25 mouse cellular contexts compared by ENCODE assay signal in the genomic region with DNA sequence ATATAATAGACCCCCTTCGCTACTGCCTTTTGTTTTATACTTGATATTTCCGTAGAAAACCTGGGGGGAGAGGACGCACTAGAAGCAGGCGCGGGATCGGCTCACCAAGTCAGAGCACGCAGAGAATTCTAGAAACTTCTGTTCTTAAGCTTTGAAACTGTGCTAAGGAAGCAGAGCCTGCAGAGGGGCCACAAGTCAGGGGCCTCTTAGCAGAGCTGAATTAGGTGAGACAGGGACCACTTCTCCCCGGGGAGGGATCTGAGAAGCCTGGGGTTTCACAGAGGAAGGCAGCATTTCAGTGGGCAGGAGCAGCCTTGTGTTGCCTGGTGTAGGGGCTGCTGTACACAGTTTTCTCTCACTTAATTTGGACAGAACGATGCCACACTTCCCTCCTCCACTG.
DNase-seq lines count a peak whose midpoint lies in the region; ATAC-seq and TF ChIP-seq lines count a peak whose summit lies in the region.
"Had no signal": no experiment of that assay in that cellular context is flagged by ENCODE, and none has a peak within 500 bp of the region (broad histone marks: within the 10 kb centered on the region; RNA-seq: fewer than 3 reads in every experiment).

No protein-coding gene starts in this region.

- no peaks in the 10 kb centered on the region for H3K79me2 ChIP-seq in CH12.LX (replicated peaks; ENCODE audit: control insufficient read depth, extremely low read depth, insufficient read depth, poor library complexity, severe bottlenecking)

- DNase-seq in heart, adult 11 months: peak; percentile 51
- no peak for DNase-seq in heart, postnatal 4 days
- no peak for DNase-seq in heart, adult 18-20 months
- peak; percentile 71 for DNase-seq in CH12.LX (ENCODE audit: extremely low read depth)
- DNase-seq: adrenal gland, postnatal 14 days; cerebellum, adult 18-20 months; cerebellum, postnatal 10 days; gastrocnemius, postnatal 25 days; kidney, postnatal 25 days; right cerebral cortex, postnatal 4 days; thymus, adult 2 months; thymus, postnatal 36 days had no signal

- H3K27ac ChIP-seq in heart, embryonic 13.5 days (replicated peaks): peak overlapping the region; percentile 95
- peak overlapping the region; percentile 15; the same call in 1 of the 2 replicates for H3K27ac ChIP-seq in CH12.LX (ENCODE audit: insufficient read depth, low read depth)
- peak overlapping the region; percentile 49 for H3K27ac ChIP-seq in heart, embryonic 16.5 days (ENCODE audit: low read length)
- no peak overlapping the region for H3K27ac ChIP-seq in hindbrain, embryonic 16.5 days (ENCODE audit: low read depth, low read length)
- H3K27ac ChIP-seq: embryonic facial prominence, embryonic 13.5 days; forebrain, embryonic 10.5 days; hindbrain, embryonic 13.5 days; limb, embryonic 13.5 days; lung, embryonic 15.5 days; midbrain, embryonic 10.5 days; neural tube, embryonic 12.5 days had no signal

- TF ChIP-seq EP300 in CH12.LX (IDR thresholded peaks at IDR 0.05; ENCODE audit: low read length): peak; percentile 65; the same call in 1 of the 2 replicates

- H3K4me2 ChIP-seq in heart, embryonic 13.5 days: no peak overlapping the region
- peak overlapping the region; percentile 68 for H3K4me2 ChIP-seq in CH12.LX (ENCODE audit: insufficient read depth, low read depth, poor library complexity, severe bottlenecking)
- no peak overlapping the region for H3K4me2 ChIP-seq in heart, embryonic 16.5 days (ENCODE audit: low read depth, low read length)
- no peak overlapping the region for H3K4me2 ChIP-seq in hindbrain, embryonic 16.5 days (ENCODE audit: low read length)
- H3K4me2 ChIP-seq: embryonic facial prominence, embryonic 13.5 days; hindbrain, embryonic 13.5 days; limb, embryonic 13.5 days; liver, embryonic 11.5 days; lung, embryonic 15.5 days; neural tube, embryonic 12.5 days had no signal

- TF ChIP-seq CTCF in CH12.LX (conservative IDR thresholded peaks at IDR 0.05 in 1 of 2, IDR thresholded peaks at IDR 0.05 in 1 of 2; ENCODE audit: low read depth in 2 of 2, low read length in 2 of 2): no peak

- H3K27me3 ChIP-seq in heart, embryonic 13.5 days (replicated peaks): no peaks in the 10 kb centered on the region
- H3K27me3 ChIP-seq in CH12.LX (replicated peaks): no peaks in the 10 kb centered on the region
- H3K27me3 ChIP-seq in heart, embryonic 16.5 days (ENCODE audit: control insufficient read depth, insufficient read depth, low read length): no peaks in the 10 kb centered on the region
- H3K27me3 ChIP-seq in hindbrain, embryonic 16.5 days (replicated peaks; ENCODE audit: control insufficient read depth, insufficient read depth, low read length): no peaks in the 10 kb centered on the region
- H3K27me3 ChIP-seq: embryonic facial prominence, embryonic 13.5 days; hindbrain, embryonic 13.5 days; limb, embryonic 13.5 days; lung, embryonic 15.5 days; neural tube, embryonic 12.5 days had no signal

- TF ChIP-seq RAD21 in CH12.LX (IDR thresholded peaks at IDR 0.05; ENCODE audit: low read depth, low read length): no peak

- in situ Hi-C loops in CH12.LX (cut with MboI; ENCODE audit: low pct_ligation_motif_present, low pct_unique_long_range_greater_than_20kb, low sequenced_read_pairs): no loop called here

- no peak overlapping the region for H3K4me3 ChIP-seq in heart, embryonic 13.5 days
- peak overlapping the region in 1 of 3 experiments; percentile 25 for H3K4me3 ChIP-seq in CH12.LX (replicated peaks in 1 of 3; ENCODE audit: low read depth in 2 of 3, low read length in 2 of 3, poor library complexity in 1 of 3)
- no peak overlapping the region for H3K4me3 ChIP-seq in heart, embryonic 16.5 days (ENCODE audit: low read length)
- no peak overlapping the region for H3K4me3 ChIP-seq in hindbrain, embryonic 16.5 days (ENCODE audit: low read length)
- H3K4me3 ChIP-seq: embryonic facial prominence, embryonic 13.5 days; forebrain, embryonic 10.5 days; hindbrain, embryonic 13.5 days; limb, embryonic 13.5 days; lung, embryonic 15.5 days; midbrain, embryonic 10.5 days; myocyte; neural tube, embryonic 12.5 days had no signal

- no peaks in the 10 kb centered on the region for H3K36me3 ChIP-seq in heart, embryonic 13.5 days
- peaks cover 0 to 3% of the 10 kb centered on the region in 2 experiments for H3K36me3 ChIP-seq in CH12.LX (replicated peaks in 1 of 2; ENCODE audit: control insufficient read depth in 1 of 2, insufficient read depth in 1 of 2, low read length in 1 of 2)
- no peaks in the 10 kb centered on the region for H3K36me3 ChIP-seq in heart, embryonic 16.5 days (ENCODE audit: control insufficient read depth, insufficient read depth)
- no peaks in the 10 kb centered on the region for H3K36me3 ChIP-seq in hindbrain, embryonic 16.5 days (ENCODE audit: control insufficient read depth, insufficient read depth, low read length)
- H3K36me3 ChIP-seq: embryonic facial prominence, embryonic 13.5 days; forebrain, embryonic 10.5 days; hindbrain, embryonic 13.5 days; limb, embryonic 13.5 days; lung, embryonic 15.5 days; midbrain, embryonic 10.5 days; neural tube, embryonic 12.5 days had no signal

- H3K9ac ChIP-seq in heart, embryonic 13.5 days: peak overlapping the region; percentile 64
- 0 out of 2 replicates have a peak overlapping the region, but pooled peaks have one; percentile 42 for H3K9ac ChIP-seq in CH12.LX (ENCODE audit: insufficient read depth, low read depth)
- peak overlapping the region; percentile 30 for H3K9ac ChIP-seq in heart, embryonic 16.5 days (ENCODE audit: low read length)
- no peak overlapping the region for H3K9ac ChIP-seq in hindbrain, embryonic 16.5 days (ENCODE audit: low read depth, low read length)
- H3K9ac ChIP-seq: embryonic facial prominence, embryonic 13.5 days; hindbrain, embryonic 13.5 days; lung, embryonic 15.5 days; neural tube, embryonic 12.5 days had no signal

- TF ChIP-seq POLR2A in CH12.LX (IDR thresholded peaks at IDR 0.05; ENCODE audit: low read depth, low read length): no peak

- dilution Hi-C loops in CH12.LX (cut with MboI; ENCODE audit: extremely low pct_ligation_motif_present, extremely low pct_unique_long_range_greater_than_20kb, low sequenced_read_pairs): no loop called here

- 73% methylated on average over 9 of the region's 9 CpGs for WGBS in heart, embryonic 13.5 days
- WGBS in heart, embryonic 16.5 days: 72% methylated on average over 9 of the region's 9 CpGs
- WGBS in hindbrain, embryonic 16.5 days: 56% methylated on average over 9 of the region's 9 CpGs

- peaks cover 57% of the 10 kb centered on the region for H3K4me1 ChIP-seq in heart, embryonic 13.5 days
- peaks cover 16 to 88% of the 10 kb centered on the region in 2 experiments for H3K4me1 ChIP-seq in CH12.LX (ENCODE audit: control insufficient read depth in 1 of 2, insufficient read depth in 2 of 2)
- H3K4me1 ChIP-seq in heart, embryonic 16.5 days (ENCODE audit: control insufficient read depth, insufficient read depth, low read length): peaks cover 33% of the 10 kb centered on the region
- H3K4me1 ChIP-seq in hindbrain, embryonic 16.5 days (ENCODE audit: control insufficient read depth, insufficient read depth, low read depth, low read length): peaks cover 4% of the 10 kb centered on the region; the same call in 1 of the 2 replicates
- H3K4me1 ChIP-seq: lung, embryonic 15.5 days had no signal

- H3K9me3 ChIP-seq in heart, embryonic 13.5 days: no peaks in the 10 kb centered on the region
- no peaks in the 10 kb centered on the region for H3K9me3 ChIP-seq in CH12.LX (replicated peaks; ENCODE audit: low read length)
- no peaks in the 10 kb centered on the region for H3K9me3 ChIP-seq in heart, embryonic 16.5 days (replicated peaks; ENCODE audit: control insufficient read depth, low read length)
- H3K9me3 ChIP-seq in hindbrain, embryonic 16.5 days (ENCODE audit: control insufficient read depth, low read length): no peaks in the 10 kb centered on the region
- H3K9me3 ChIP-seq: embryonic facial prominence, embryonic 13.5 days; forebrain, embryonic 10.5 days; hindbrain, embryonic 13.5 days; limb, embryonic 13.5 days; lung, embryonic 15.5 days; midbrain, embryonic 10.5 days; neural tube, embryonic 12.5 days had no signal

- no peak for ATAC-seq in heart, embryonic 13.5 days (ENCODE audit: extremely low read depth, insufficient number of reproducible peaks, low FRiP score, low TSS enrichment)
- no peak for ATAC-seq in heart, embryonic 16.5 days (replicated peaks; ENCODE audit: extremely low read depth, insufficient read depth, low FRiP score)
- ATAC-seq in hindbrain, embryonic 16.5 days: no peak
- ATAC-seq: intestine, postnatal 0 days had no signal

TF ChIP-seq in CH12.LX, 34 proteins besides CTCF, POLR2A, EP300 and RAD21 (continues in another document):
- TF ChIP-seq E2F4 (IDR thresholded peaks at IDR 0.05; ENCODE audit: insufficient replicate concordance, low read depth, low read length) (no peak), TBP (conservative IDR thresholded peaks at IDR 0.05; ENCODE audit: low read depth, low read length) (peak; percentile 75), MXI1 (IDR thresholded peaks at IDR 0.05; ENCODE audit: low read depth, low read length) (peak; percentile 40; the same call in 1 of the 2 replicates), BHLHE40 (IDR thresholded peaks at IDR 0.05; ENCODE audit: low read depth, low read length) (peak; percentile 71), ETS1 (conservative IDR thresholded peaks at IDR 0.05; ENCODE audit: low read depth, low read length) (0 out of 2 replicates have a peak, but pooled peaks have one; percentile 21), JUND (conservative IDR thresholded peaks at IDR 0.05; ENCODE audit: low read depth, low read length) (no peak), ZNF384 (IDR thresholded peaks at IDR 0.05; ENCODE audit: low read depth, low read length) (no peak), RCOR1 (conservative IDR thresholded peaks at IDR 0.05; ENCODE audit: low read depth, low read length) (peak; percentile 63; the same call in 1 of the 2 replicates), CHD1 (IDR thresholded peaks at IDR 0.05; ENCODE audit: low read depth, low read length) (no peak), ZKSCAN1 (IDR thresholded peaks at IDR 0.05; ENCODE audit: borderline replicate concordance, low read depth, low read length) (no peak), NELFE (IDR thresholded peaks at IDR 0.05; ENCODE audit: low read depth, low read length) (no peak), PAX5 (IDR thresholded peaks at IDR 0.05; ENCODE audit: low read length) (no peak), MAZ (IDR thresholded peaks at IDR 0.05; ENCODE audit: low read depth, low read length) (no peak), ZMIZ1 (IDR thresholded peaks at IDR 0.05; ENCODE audit: low read depth, low read length) (no peak), UBTF (IDR thresholded peaks at IDR 0.05; ENCODE audit: low read depth, low read length) (peak; percentile 74; the same call in 1 of the 2 replicates), GABPA (IDR thresholded peaks at IDR 0.05; ENCODE audit: insufficient replicate concordance, low read depth, low read length) (no peak), MYC (IDR thresholded peaks at IDR 0.05; ENCODE audit: low read depth, low read length) (no peak), CHD2 (IDR thresholded peaks at IDR 0.05; ENCODE audit: low read length) (no peak), ELF1 (IDR thresholded peaks at IDR 0.05; ENCODE audit: low read depth, low read length) (0 out of 2 replicates have a peak, but pooled peaks have one; percentile 24)

Comparison
In these comparisons a context has a peak if more than half of its experiments do, and no peak if none do; other contexts are left out.
1. DNase-seq: peak in heart, adult 11 months (single experiment) and CH12.LX (single experiment); none in heart, postnatal 4 days (single experiment) and heart, adult 18-20 months (0 of 2).